Mouse (Mus musculus) intestine, postnatal 0 days (tissue): ENCODE results near the gene Pgpep1. TPM values are rescaled to one million over a fixed set of nuclear protein-coding genes. Genes with fewer than 3 reads are reported as not detected.
A peak's percentile ranks its signal among the peaks of the same experiment; 100 is the strongest.

ENCODE experiments used
- ATAC-seq: fragments of 200-750 bp; cut with Nextera tagmentation; 2 replicates; pipeline ENCODE4 v1.8.0; 2017; ENCODE audit warnings: mild to moderate bottlenecking, moderate TSS enrichment, moderate library complexity
- H3K27ac ChIP-seq: fragments of 300-500 bp; sonication (generic); 2 replicates; pipeline ENCODE4 v1.5.1; 2014; ENCODE audit warnings: mild to moderate bottlenecking, low read depth, low read length, moderate library complexity
- H3K27me3 ChIP-seq: fragments of 300-500 bp; sonication (generic); replicated peaks from 2 replicates; pipeline ENCODE4 v1.6.1; 2014; ENCODE audit warnings: low read length, mixed read lengths; ENCODE audit not compliant: control insufficient read depth, insufficient read depth
- H3K36me3 ChIP-seq: fragments of 300-500 bp; sonication (generic); 2 replicates; pipeline ENCODE4 v1.6.1; 2014; ENCODE audit warnings: mild to moderate bottlenecking, moderate library complexity; ENCODE audit not compliant: control insufficient read depth, insufficient read depth
- H3K4me1 ChIP-seq: fragments of 300-500 bp; sonication (generic); replicated peaks from 2 replicates; pipeline ENCODE4 v1.6.1; 2014; ENCODE audit warnings: antibody characterized with exemption, low read length, mixed read lengths; ENCODE audit not compliant: control insufficient read depth, insufficient read depth
- H3K4me2 ChIP-seq: fragments of 300-500 bp; sonication (generic); replicated peaks from 2 replicates; pipeline ENCODE4 v1.6.1; 2014; ENCODE audit warnings: low read depth, mild to moderate bottlenecking, moderate library complexity
- H3K4me3 ChIP-seq: fragments of 300-500 bp; sonication (generic); 2 replicates; pipeline ENCODE4 v1.5.1; 2014; ENCODE audit warnings: low read depth, low read length
- H3K9ac ChIP-seq: fragments of 300-500 bp; sonication (generic); 2 replicates; pipeline ENCODE4 v1.6.1; 2014; ENCODE audit warnings: mild to moderate bottlenecking, low read depth, low read length
- H3K9me3 ChIP-seq: fragments of 300-500 bp; sonication (generic); 2 replicates; pipeline ENCODE4 v1.6.1; 2016; ENCODE audit warnings: mixed run types; ENCODE audit not compliant: control insufficient read depth
- CTCF ChIP-seq: sonication (generic); IDR thresholded peaks from 2 replicates; pipeline ENCODE4 v1.5.1; 2016; ENCODE audit warnings: low read depth, mild to moderate bottlenecking, control low read depth, antibody characterized with exemption, moderate library complexity
- WGBS: fragments of 180-500 bp; shearing (Covaris S2); extraction: QIAGEN DNeasy Blood & Tissue Kit; methylation state at CpG from one replicate; pipeline ENCODE4 v1.1.7; 2014; 5-methylcytosine and 5-hydroxymethylcytosine counted together
- polyA plus RNA-seq: library from polyadenylated mRNA; unstranded; fragments of >200 nt; fragmentation: Nextera tagmentation; extraction: Ambion mirVana; gene quantifications from 2 replicates; pipeline ENCODE4 v1.2.1, GENCODE M21; 2015

The Pgpep1 gene
- polyA plus RNA-seq, 1 experiment from 2014 or later = 79.0 TPM

GRCm38 (mm10) chr8:70677451-70678080 is 17.4 kb upstream of the Pgpep1 start:
- H3K27ac ChIP-seq = no peak overlapping the region
- WGBS = 89% methylated on average over 15 of the region's 15 CpGs
- no peak for ATAC-seq
- no peak overlapping the region for H3K4me3 ChIP-seq
- H3K4me2 ChIP-seq = no peak overlapping the region
- peaks cover 13% of the 10 kb centered on the region for H3K4me1 ChIP-seq
- no peak overlapping the region for H3K9ac ChIP-seq
- TF ChIP-seq CTCF = no peak
- H3K36me3 ChIP-seq = peaks cover 8% of the 10 kb centered on the region; the same call in 1 of the 2 replicates
- H3K9me3 ChIP-seq = no peaks in the 10 kb centered on the region
- H3K27me3 ChIP-seq = no peaks in the 10 kb centered on the region

- Histone ChIP-seq H3K27ac (peak overlapping the region; percentile 95; the same call in 1 of the 2 replicates), H3K4me3 (no peak overlapping the region), H3K9me3 (no peaks in the 10 kb centered on the region), H3K9ac (no peak overlapping the region), H3K36me3 (peaks cover 8% of the 10 kb centered on the region; the same call in 1 of the 2 replicates), H3K27me3 (no peaks in the 10 kb centered on the region), H3K4me2 (no peak overlapping the region), H3K4me1 (peaks cover 8% of the 10 kb centered on the region; the same call in 1 of the 2 replicates)
- 71% methylated on average over 1 of the region's 1 CpGs for WGBS
- no peak for ATAC-seq
- no peak for TF ChIP-seq CTCF
Measured at GRCm38 (mm10) chr8:70675336-70675735, 15.1 kb upstream of the Pgpep1 start.

- H3K27ac ChIP-seq = peak overlapping the region; percentile 95
- ATAC-seq = no peak
- peaks cover 8% of the 10 kb centered on the region; the same call in 1 of the 2 replicates for H3K36me3 ChIP-seq
- H3K9ac ChIP-seq = no peak overlapping the region
- H3K4me3 ChIP-seq = no peak overlapping the region
- 48% methylated on average over 4 of the region's 4 CpGs for WGBS
- H3K4me1 ChIP-seq = peaks cover 8% of the 10 kb centered on the region; the same call in 1 of the 2 replicates
- H3K27me3 ChIP-seq = no peaks in the 10 kb centered on the region
- peak overlapping the region; percentile 66; the same call in 1 of the 2 replicates for H3K4me2 ChIP-seq
- H3K9me3 ChIP-seq = no peaks in the 10 kb centered on the region
- no peak for TF ChIP-seq CTCF
Measured at GRCm38 (mm10) chr8:70674716-70675115, 14.5 kb upstream of the Pgpep1 start.

- peaks cover 8% of the 10 kb centered on the region; the same call in 1 of the 2 replicates for H3K36me3 ChIP-seq
- TF ChIP-seq CTCF = no peak
- H3K9ac ChIP-seq = no peak overlapping the region
- WGBS = 45% methylated on average over 3 of the region's 3 CpGs
- no peaks in the 10 kb centered on the region for H3K27me3 ChIP-seq
- no peak for ATAC-seq
- H3K4me2 ChIP-seq = peak overlapping the region; percentile 66
- no peaks in the 10 kb centered on the region for H3K9me3 ChIP-seq
- peaks cover 8% of the 10 kb centered on the region; the same call in 1 of the 2 replicates for H3K4me1 ChIP-seq
- H3K27ac ChIP-seq = peak overlapping the region; percentile 95
- peak overlapping the region; percentile 66 for H3K4me3 ChIP-seq
Measured at GRCm38 (mm10) chr8:70674109-70674508, 13.9 kb upstream of the Pgpep1 start.

- H3K4me1 ChIP-seq = peaks cover 8% of the 10 kb centered on the region; the same call in 1 of the 2 replicates
- peak; percentile 92 for TF ChIP-seq CTCF
- peak within 1 kb of the TSS; percentile 66 for H3K4me2 ChIP-seq
- ATAC-seq = peak; percentile 95
- peak within 1 kb of the TSS; percentile 40 for H3K9ac ChIP-seq
- H3K36me3 ChIP-seq = peaks cover 5% of the 10 kb centered on the region; the same call in 1 of the 2 replicates
- H3K4me3 ChIP-seq = peak within 1 kb of the TSS; percentile 66
- no peaks in the 10 kb centered on the region for H3K27me3 ChIP-seq
- H3K27ac ChIP-seq = peak within 1 kb of the TSS; percentile 95
- whole genome bisulfite sequencing = under 1% methylated on average over 60 of the region's 60 CpGs
- no peaks in the 10 kb centered on the region for H3K9me3 ChIP-seq
Measured at GRCm38 (mm10) chr8:70673079-70673856, 13.1 kb upstream of the Pgpep1 start, which contains the start of gene Lsm4. TSS of gene Lsm4 (plus strand) at chr8:70673248.
